Mouse (Mus musculus) heart, postnatal 10 days (tissue): ENCODE data around the gene BC004004. TPM values are rescaled to one million over a fixed set of nuclear protein-coding genes. Genes with fewer than 3 reads are reported as not detected.
"Not testable (repeated sequence)": the region's sequence is repeated elsewhere in the genome, so short reads cannot be mapped to it uniquely, and the experiment has no call there.

Source experiments
- DNase-seq, 2 experiments: peaks; one replicate each; pipeline ENCODE4 v3.0.0; 2021
- intact Hi-C: fragments of 180-260 bp; cut with DNase I; formaldehyde crosslinking; loops from one replicate; pipeline ENCODE4 v1.15.1; 2025
- total RNA-seq, 2 experiments: library from RNA; stranded (reverse); gene quantifications; 2 replicates each; pipeline ENCODE4 v1.2.3; 2021

Gene BC004004
- total RNA-seq, 2 experiments from 2014 or later: 193 to 194 TPM

DNA sequence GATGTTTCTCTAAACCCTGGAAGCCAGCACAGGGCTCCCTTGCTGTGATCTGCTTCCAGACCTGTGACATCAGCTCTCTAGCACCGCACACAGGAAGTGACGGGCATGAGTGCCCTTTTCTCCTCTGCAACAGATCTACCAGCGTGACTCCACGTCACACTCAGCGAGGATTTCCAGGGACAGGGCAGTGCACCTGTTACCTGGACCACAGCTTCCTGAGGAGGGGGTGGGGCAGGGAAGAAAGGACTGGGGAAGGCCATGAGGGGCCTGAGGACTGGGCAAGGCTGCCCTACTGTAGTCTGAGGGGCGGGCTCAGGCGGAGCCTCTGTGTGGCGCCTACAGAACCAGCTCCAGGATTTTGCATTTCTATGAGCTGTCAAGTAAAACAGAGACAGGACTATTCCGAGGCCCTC is 73.0 kb downstream of the BC004004 start:
- DNase-seq: peak; percentile 78 to 80
- intact Hi-C loops: no loop called here

DNA sequence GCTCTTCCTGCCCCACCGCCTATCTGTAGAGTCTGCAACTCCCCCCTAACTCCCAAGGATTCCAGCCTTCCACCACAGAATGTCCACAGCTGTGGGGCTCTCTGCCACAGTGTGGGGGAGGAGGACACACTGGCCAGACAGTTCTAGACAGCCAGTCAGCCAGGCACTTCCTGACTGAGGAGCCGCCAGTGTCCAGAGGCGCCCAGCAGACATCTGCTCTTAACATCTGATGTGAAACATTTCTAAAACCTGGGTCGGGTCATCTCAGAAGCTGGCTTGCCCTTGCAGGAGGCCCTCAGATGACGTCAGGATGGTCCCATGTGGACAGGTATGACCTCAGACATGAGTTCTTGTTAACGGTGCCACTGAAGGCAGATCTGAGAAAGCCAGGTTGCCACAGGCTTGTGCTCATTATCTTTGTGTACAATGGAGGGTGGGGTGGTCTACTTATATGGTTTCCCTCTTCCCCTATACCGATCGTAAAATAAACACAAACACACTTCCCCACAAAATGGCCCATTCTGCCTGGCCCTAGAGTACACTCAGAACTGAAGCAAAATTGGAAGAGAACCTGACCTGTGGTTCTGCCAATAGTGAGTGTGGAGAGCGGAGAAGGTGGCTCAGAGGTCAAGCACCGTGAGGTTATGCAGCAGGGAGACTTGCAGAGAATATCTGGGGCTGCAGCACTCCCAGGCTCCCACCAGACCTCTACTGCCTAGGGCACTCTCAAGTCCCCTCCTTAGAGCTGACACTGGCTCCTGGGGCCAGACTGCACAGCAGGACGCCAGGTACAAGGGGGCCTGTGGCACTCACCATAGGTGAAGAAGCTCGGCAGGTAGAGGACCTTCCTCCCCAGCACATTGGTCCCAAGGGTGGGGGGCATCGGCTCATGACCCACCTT is 73.7 kb downstream of the BC004004 start:
- intact Hi-C loops: no loop called here
- peak; percentile 87 to 88 for DNase-seq

DNA sequence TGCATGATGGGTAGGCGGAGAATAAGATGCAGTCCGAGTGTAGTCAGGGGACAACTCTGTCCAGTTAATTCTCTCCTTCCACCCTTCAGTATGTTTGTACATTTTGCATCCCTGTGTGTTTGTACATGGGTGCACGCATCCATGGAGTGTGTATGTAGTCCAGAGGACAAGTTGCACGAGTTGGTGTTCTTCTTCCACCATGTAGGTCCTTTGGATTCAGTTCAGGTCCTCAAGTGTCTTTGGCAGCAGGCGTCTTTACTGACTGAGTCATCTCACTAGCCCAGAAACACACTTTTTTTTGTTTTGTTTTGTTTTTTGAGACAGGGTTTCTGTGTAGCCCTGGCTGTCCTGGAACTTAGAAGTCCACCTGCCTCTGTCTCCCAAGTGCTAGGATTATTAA is 74.7 kb downstream of the BC004004 start:
- DNase-seq: no peak
- intact Hi-C loops: no loop called here

DNA sequence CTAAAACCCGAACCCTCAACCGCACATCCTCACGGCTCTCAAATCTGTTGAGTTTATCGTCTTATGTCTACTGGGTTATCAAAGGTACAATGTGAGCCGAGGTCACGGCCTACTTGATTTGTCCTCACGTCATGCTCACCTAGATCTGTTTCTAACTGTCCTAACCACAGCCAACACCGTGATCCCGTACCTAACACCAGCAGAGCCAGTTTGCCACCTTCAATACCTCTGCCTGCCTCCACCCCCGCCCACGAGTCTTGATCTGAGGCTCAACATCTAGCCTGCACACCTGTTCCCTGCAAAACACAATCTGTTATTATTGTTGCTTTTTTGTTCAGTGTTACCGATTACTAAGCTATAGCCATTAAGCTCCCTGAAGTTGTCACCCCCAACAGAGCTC is 76.7 kb downstream of the BC004004 start:
- intact Hi-C loops: no loop called here
- no peak for DNase-seq

DNA sequence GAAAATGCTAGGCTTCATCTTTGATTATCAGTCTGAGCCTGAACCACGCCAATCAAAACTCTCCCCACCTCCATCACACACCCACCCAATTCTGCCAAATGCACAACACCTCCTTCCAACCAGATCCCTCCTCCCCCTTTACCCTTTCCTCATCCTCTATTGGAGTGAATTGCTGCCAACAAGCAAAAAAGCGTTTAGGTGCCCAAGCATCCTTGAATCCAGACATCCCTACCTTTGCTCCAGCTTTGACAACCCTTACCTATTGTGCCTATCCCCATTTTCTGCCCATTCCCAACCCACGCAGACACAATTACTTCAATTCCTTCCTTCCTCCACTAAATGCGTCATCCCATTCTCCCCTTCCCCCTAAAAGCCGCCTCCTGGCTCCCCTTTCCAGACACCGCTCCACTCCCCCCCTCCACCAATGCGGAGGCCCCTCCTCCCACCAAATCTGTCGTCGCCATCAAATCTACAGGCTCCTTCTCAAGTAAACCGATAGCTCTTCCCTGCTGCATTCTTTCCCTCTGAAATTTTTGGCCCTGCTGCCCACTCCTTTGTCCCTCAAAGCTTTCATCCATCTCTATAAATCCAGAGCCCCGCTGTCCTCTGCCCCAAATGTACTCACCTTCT is 78.0 kb downstream of the BC004004 start:
- intact Hi-C loops: no loop called here
- DNase-seq: peak; percentile 66 to 67

DNA sequence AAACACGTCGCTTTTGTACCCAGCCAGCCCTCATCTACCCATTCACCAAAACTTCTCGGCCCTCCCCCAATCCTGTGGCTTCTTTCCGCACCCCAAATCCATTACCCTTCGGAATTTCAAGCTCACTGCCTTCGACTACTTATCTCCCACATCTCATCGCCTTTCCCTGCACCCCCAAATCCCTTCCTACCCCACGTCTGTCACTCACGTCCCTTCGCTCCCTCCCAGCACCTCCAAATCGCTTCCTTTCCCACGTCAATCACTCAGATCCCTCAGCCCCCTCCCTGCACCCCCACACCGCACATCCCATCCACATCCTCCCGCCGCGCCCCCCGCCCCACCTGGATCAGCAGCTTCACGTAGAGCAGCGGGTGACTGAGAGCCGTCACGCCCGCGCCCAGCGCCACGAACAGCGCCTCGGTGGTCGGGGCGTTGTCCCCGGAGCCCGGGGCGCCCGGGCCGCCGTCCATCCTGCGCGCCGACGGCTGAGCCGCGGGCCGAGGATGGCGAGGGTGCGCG is 78.6 kb downstream of the BC004004 start:
- DNase-seq: peak in 1 of 2 experiments; percentile 46
- intact Hi-C loops: no loop called here

DNA sequence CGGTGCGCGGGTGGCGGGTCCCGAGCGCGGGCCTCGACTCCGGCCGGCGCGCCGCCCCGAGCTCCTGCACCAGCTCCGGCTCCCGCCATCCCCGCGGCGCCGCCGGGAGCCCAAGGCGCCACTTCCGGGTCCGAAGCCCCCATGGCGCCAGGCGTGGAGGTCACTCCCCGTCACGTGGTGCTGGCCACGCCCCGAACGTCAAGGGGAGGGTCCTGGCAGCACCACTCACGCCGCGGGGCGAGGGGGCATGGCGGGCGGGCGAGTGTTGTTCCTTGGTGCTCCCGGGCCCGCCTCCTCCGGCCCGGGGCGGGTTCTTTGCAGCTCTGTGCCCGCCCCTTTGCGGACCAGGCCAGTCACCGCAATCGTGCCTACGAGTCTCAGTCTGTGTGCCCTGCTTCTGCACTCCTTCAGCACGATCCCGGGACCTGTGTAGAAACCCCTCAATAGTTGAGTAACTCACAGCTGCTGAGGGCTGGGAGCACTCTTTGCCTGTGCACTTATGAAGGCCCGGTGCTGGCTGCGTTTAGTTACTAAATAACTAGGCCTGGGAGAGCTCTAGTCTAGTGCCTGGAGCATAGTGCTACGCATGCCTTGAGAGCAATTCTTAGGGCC is 79.2 kb downstream of the BC004004 start, which contains the start of gene Mtch1:
Gene Mtch1 (minus strand): TSS at position 290 of the 612 bp plus-strand sequence.
- peak; percentile 99 for DNase-seq
- intact Hi-C loops: no loop called here

DNA sequence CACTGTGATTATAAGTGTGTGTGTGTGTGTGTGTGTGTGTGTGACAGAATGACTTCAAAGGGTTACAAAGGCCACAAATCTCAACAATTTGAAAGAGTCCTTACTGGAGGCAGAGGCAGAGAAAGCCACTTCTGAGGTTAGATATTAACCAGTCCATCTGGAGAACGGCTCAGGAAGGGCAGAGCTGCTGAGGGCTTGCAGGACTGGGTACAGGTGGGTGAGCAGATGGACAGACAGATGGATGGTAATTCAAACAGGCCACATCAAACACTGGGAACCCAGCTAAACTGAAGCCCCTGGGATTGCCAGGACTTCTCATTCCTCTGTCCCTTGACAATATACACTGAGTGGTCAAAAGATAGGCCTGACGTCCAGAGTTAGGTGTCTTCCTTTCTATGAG is 80.4 kb downstream of the BC004004 start:
- intact Hi-C loops: no loop called here

DNA sequence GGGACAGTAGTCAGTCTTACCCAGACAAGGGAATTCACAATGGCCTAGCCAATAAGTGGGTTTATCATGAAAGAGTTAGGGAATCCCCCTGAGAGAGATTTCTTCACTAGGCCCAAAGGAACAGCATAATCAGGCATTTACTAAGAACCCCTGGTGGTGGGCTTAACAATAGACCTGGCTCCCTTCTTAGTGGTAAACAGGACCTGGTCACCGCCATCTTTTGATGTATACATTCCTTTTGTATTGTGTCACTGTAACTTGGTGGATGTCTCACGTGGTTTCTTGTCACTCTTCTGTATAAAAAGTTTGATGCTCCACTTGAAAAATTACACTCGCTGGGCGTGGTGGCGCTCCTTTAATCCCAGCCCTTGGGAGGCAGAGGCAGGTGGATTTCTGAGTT is 82.5 kb downstream of the BC004004 start:
- intact Hi-C loops, DNase-seq: not testable (repeated sequence)

More for the DNA sequence above, 80.4 kb downstream of the BC004004 start:
- DNase-seq: no peak

DNA sequence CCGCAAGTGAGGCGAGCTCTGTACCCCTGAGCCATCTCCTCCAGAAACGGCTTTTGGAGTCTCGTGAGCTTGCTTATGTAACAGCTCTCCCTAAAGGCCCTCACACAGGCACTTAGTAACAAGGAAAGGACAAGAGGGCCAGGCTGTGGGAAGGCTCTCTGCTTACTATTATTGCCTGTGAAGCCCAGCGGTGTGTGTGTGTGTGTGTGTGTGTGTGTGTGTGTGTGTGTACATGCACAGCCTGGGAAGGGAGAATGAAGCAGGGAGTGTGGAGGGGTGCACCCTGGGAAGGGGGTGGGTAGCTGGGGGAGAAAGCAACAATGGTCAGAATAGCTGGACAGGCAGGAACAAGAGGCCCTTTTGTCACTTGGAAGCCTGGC is 86.9 kb downstream of the BC004004 start:
- no peak for DNase-seq
- intact Hi-C loops: no loop called here

DNA sequence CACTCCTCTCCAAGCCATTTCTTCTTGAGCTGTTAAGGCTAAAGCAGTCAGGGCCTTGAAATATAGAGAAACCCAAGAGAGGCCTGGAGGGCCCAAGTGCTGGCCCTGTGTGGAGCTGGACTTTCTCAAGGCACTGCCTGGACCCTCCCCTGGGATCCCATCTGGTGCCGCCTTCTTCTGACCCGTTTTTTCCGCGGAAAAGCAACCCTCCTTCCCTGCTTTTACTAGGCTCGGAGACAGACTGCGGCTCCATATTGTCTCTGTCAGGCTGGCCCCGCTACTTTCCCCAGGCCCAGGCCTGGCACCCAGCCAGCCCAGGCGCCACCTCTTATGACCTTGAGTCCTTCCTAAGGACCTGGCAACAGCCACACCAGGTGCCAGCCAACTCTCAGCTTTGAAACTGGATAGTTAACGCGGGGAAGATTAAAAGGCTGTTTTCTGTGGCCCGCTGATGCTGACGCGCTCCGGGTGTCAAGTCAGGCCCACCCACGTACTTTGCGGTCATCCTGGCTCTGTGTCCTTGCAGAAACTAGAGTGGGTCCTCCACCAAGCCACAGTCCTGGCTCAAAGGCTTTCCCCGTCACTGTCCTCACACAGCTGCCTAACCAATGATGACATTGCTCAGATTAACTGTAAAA is 87.4 kb downstream of the BC004004 start:
- DNase-seq: peak; percentile 93
- intact Hi-C loops: no loop called here

DNA sequence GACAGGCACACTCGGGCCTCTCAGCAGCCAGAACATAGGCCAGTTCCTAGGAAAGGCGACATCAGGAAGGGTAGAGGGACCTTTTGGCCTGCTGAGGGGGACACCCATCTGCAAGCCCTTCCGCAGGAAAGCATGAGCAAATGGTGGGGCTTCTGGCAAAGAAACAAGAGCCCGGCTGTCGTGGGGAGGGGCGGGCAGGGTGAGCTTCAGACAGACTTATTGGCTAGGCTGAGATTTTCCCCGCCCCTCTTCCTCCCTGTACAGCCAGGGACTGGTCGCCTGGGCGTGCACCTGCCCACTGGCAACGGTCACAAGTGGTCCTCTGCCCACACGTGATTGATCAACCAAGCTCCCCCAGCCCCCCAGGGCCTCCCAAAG is 87.9 kb downstream of the BC004004 start:
- intact Hi-C loops: no loop called here
- DNase-seq: no peak

DNA sequence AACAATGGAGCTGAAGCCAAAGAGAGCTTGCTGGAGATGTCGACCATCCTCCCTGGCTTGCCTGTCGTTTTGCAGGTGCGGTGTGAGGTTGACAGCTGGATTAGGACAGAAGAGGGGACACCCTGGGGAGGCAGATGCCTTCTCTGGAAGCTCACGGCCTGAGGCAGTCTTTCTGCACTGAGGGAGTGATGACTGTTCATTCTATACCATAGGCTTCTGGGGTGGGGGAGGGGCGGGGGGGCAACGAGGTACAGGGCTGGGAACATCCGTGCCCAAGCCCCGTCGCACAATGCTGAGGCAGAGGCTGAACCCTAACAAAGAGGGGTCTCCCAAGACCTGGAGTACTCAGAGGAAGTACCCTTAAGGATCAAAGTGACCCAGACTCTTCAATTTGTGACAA is 88.3 kb downstream of the BC004004 start:
- no peak for DNase-seq
- intact Hi-C loops: no loop called here

DNA sequence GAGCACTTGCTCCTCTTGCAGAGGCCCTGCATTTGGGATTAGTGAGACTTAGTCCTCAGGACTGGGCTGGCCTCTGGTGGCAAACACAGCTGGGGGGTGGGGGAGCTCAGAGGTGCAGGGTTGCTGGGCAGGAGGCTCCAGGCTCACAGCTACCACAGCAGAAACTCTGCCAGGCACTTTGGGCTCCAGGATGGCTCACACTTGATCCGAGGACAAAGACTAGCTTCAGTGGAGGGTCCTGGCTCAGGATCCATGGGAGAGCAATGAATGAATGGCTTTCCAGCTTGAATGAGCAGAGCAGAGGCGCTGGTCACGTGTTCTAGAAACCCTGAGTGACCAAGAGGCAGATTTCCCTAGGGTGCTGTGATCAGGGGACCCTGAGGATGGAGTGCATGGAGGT is 90.3 kb downstream of the BC004004 start:
- DNase-seq: no peak
- intact Hi-C loops: no loop called here

DNA sequence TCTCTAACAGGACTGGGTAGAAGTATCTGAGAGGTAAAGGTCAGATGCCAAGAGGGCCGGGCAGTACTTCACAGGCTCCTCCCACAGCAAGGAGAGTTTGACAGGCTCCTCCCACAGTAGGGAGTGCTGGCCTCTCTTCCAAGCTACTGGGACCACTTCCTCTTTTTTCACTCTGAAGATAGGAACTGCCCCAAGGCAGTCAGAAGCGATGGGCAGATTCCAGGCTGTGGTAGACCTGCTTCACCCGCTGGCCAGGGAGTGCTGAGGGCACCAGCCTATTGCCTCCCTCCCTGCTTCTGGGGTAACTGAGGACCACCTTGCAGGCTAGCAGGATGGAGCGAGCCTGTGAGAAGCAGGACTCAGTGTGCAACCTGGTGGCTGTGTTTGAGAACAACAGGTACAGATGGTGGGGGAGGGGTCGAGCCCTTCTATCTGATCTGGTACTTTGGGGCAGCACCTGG is 92.2 kb downstream of the BC004004 start, which contains the start of gene Fgd2:
Gene Fgd2 (plus strand): TSS at position 154 of the 461 bp plus-strand sequence.
- DNase-seq: peak in 1 of 2 experiments; percentile 36
- intact Hi-C loops: loop anchor here (10.0 kb wide), 1 partner anchor 306 kb away; no protein-coding TSS in a partner anchor

DNA sequence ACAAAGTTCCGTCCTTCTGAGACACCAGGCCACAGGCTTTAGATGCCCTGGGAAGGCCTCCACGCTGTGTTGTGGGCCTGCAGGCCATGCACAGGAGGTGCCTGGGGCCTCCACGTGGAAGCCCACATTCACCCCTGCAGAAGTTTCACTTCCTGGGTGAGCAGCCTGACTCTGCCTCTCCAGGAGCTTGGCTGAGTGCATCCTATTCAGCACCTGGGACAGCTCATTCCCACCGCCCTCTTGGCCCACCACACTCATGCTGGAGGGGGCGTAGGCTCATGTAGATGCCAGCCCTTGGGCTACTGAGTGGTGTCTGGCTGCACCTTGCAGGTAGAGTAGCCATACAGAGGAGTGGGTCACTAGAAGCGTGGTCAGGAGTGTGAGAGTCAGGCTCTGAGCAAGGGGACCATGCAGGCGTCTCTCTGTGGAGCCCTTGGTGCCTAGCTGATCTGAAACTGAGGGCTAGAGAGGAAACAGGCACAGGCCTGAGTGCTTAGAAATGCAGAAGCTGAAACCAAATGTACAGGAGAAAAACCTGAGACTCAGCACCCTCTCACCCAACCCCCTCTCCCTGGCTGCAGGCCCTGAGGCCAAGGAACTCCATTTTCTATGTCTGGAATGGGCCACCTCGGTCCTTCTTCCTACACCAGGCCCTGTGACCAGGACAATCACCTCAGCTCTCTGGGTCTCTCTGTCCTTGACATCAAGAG is 93.5 kb downstream of the BC004004 start:
- intact Hi-C loops: loop anchor here (10.0 kb wide), 1 partner anchor 307 kb away; no protein-coding TSS in a partner anchor
- no peak for DNase-seq

DNA sequence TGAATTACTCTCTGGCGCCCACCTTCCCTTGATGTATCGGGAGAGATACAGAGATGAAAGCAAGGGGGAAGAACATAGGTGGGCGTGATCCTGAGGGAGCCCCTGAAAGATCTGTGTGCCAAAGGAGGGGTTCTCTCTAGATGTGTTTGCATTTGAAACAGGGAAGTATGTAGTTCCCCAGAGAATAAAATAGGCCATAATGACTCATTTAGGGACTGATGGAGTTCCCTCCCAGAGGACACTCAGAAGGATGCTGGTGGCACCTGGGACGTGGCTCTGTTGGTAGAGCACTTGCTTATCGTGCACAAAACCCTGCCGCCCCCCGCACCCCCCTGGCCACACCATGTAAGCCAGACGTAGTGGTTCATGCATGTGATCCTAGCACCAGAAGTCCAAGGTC is 94.5 kb downstream of the BC004004 start:
- intact Hi-C loops: loop anchor here (10.0 kb wide), 1 partner anchor 308 kb away; no protein-coding TSS in a partner anchor
- no peak for DNase-seq
